In genomic region chr6:52223939-52224760, GRCm38 (mm10) we compare ENCODE assay signal across 1 mouse cellular context.
TF ChIP-seq lines count a peak whose summit lies in the region.

No protein-coding gene starts in this region.

TF ChIP-seq in myocyte, 11 proteins besides CTCF, POLR2A, EP300 and RAD21 (continued from another document):
- TF ChIP-seq CEBPB (IDR thresholded peaks at IDR 0.05; ENCODE audit: insufficient read depth, poor library complexity, severe bottlenecking): no peak
